Mouse (Mus musculus) CH12.LX (cell line): ENCODE measurements around the gene Klrb1b. TPM values are rescaled to one million over a fixed set of nuclear protein-coding genes. Genes with fewer than 3 reads are reported as not detected.

Experiments
- DNase-seq: peaks from one replicate; pipeline ENCODE4 v3.0.0-alpha.2; 2013; ENCODE audit errors: extremely low read depth
- H3K27ac ChIP-seq: 2 replicates; pipeline ENCODE4 v1.5.1; 2012; ENCODE audit warnings: low read depth, mild to moderate bottlenecking, control low read depth, moderate library complexity; ENCODE audit not compliant: insufficient read depth
- H3K27me3 ChIP-seq: replicated peaks from 2 replicates; pipeline ENCODE3; 2012; ENCODE audit warnings: inconsistent platforms
- H3K36me3 ChIP-seq, 2 experiments: replicated peaks in 1 of 2; 2 replicates each; pipeline versions ENCODE3 to v1.6.1; 2012; ENCODE audit warnings: inconsistent platforms in 1 of 2, low read length in 1 of 2, mild to moderate bottlenecking in 1 of 2, mixed read lengths in 1 of 2, moderate library complexity in 1 of 2; ENCODE audit not compliant: control insufficient read depth in 1 of 2, insufficient read depth in 1 of 2
- H3K4me1 ChIP-seq, 2 experiments: 2 replicates each; pipeline ENCODE4 v1.6.1; 2012; ENCODE audit warnings: inconsistent platforms in 1 of 2, moderate library complexity in 1 of 2; ENCODE audit not compliant: insufficient read depth in 2 of 2, control insufficient read depth in 1 of 2
- H3K4me2 ChIP-seq: 2 replicates; pipeline ENCODE4 v1.6.1; 2012; ENCODE audit warnings: low read depth, mild to moderate bottlenecking, control low read depth; ENCODE audit not compliant: poor library complexity, insufficient read depth, severe bottlenecking
- H3K4me3 ChIP-seq, 3 experiments: fragments of 150-350 bp in 1 of 3; sonication (generic) in 1 of 3; replicated peaks in 1 of 3; 2 replicates each; pipeline versions ENCODE3 to v1.5.1; 2011 to 2012; ENCODE audit warnings: low read depth in 2 of 3, low read length in 2 of 3, mild to moderate bottlenecking in 2 of 3, moderate library complexity in 2 of 3, control low read depth in 1 of 3, improper control_type of control experiment in 1 of 3, inconsistent platforms in 1 of 3, mixed read lengths in 1 of 3; ENCODE audit not compliant: poor library complexity in 1 of 3
- H3K79me2 ChIP-seq: replicated peaks from 2 replicates; pipeline ENCODE4 v1.6.1; 2012; ENCODE audit warnings: mild to moderate bottlenecking, moderate library complexity; ENCODE audit not compliant: control insufficient read depth, poor library complexity, insufficient read depth, severe bottlenecking; ENCODE audit errors: extremely low read depth
- H3K9ac ChIP-seq: 2 replicates; pipeline ENCODE4 v1.6.1; 2012; ENCODE audit warnings: low read depth, mild to moderate bottlenecking, control low read depth, moderate library complexity; ENCODE audit not compliant: insufficient read depth
- H3K9me3 ChIP-seq: replicated peaks from 2 replicates; pipeline ENCODE3; 2012; ENCODE audit warnings: low read length, inconsistent platforms, mixed read lengths
- CHD1 ChIP-seq: IDR thresholded peaks from 2 replicates; pipeline ENCODE4 v1.6.1; 2012; ENCODE audit warnings: low read depth, low read length, improper control_type of control experiment, inconsistent platforms
- CHD2 ChIP-seq: IDR thresholded peaks from 2 replicates; pipeline ENCODE4 v1.6.1; 2011; ENCODE audit warnings: low read length, improper control_type of control experiment
- CTCF ChIP-seq, 2 experiments: IDR thresholded peaks in 1 of 2; conservative IDR thresholded peaks in 1 of 2; 2 replicates each; pipeline ENCODE4 v1.5.1; 2011 to 2012; ENCODE audit warnings: low read depth in 2 of 2, low read length in 2 of 2, improper control_type of control experiment in 1 of 2, inconsistent platforms in 1 of 2, mild to moderate bottlenecking in 1 of 2, moderate library complexity in 1 of 2
- ETS1 ChIP-seq: conservative IDR thresholded peaks from 2 replicates; pipeline ENCODE4 v1.6.1; 2012; ENCODE audit warnings: low read depth, mild to moderate bottlenecking, inconsistent platforms, low read length, improper control_type of control experiment, moderate library complexity
- HCFC1 ChIP-seq: IDR thresholded peaks from 2 replicates; pipeline ENCODE4 v1.6.1; 2012; ENCODE audit warnings: low read depth, mild to moderate bottlenecking, inconsistent platforms, low read length, improper control_type of control experiment
- IRF4 ChIP-seq: IDR thresholded peaks from 2 replicates; pipeline ENCODE4 v1.6.1; 2014; ENCODE audit warnings: low read depth, mild to moderate bottlenecking, inconsistent platforms, low read length, improper control_type of control experiment
- JUND ChIP-seq: conservative IDR thresholded peaks from 2 replicates; pipeline ENCODE4 v1.6.1; 2011; ENCODE audit warnings: low read depth, low read length, improper control_type of control experiment
- MAFK ChIP-seq: IDR thresholded peaks from 2 replicates; pipeline ENCODE4 v1.6.1; 2011; ENCODE audit warnings: low read length, improper control_type of control experiment; ENCODE audit not compliant: insufficient replicate concordance
- MAZ ChIP-seq: IDR thresholded peaks from 2 replicates; pipeline ENCODE4 v1.6.1; 2012; ENCODE audit warnings: low read depth, mild to moderate bottlenecking, inconsistent platforms, low read length, improper control_type of control experiment, moderate library complexity
- MEF2A ChIP-seq: IDR thresholded peaks from 2 replicates; pipeline ENCODE4 v1.6.1; 2014; ENCODE audit warnings: low read depth, mild to moderate bottlenecking, inconsistent platforms, low read length, improper control_type of control experiment, borderline replicate concordance
- MYC ChIP-seq: IDR thresholded peaks from 2 replicates; pipeline ENCODE4 v1.6.1; 2011; ENCODE audit warnings: low read depth, mild to moderate bottlenecking, improper control_type of control experiment, low read length
- NELFE ChIP-seq: IDR thresholded peaks from 2 replicates; pipeline ENCODE4 v1.6.1; 2011; ENCODE audit warnings: low read depth, low read length, improper control_type of control experiment
- PAX5 ChIP-seq: IDR thresholded peaks from 2 replicates; pipeline ENCODE4 v1.6.1; 2012; ENCODE audit warnings: low read length, inconsistent platforms, mixed read lengths
- POLR2A ChIP-seq: IDR thresholded peaks from 2 replicates; pipeline ENCODE4 v1.6.1; 2011; ENCODE audit warnings: low read depth, mild to moderate bottlenecking, improper control_type of control experiment, low read length
- RAD21 ChIP-seq: IDR thresholded peaks from 2 replicates; pipeline ENCODE4 v1.6.1; 2011; ENCODE audit warnings: low read depth, mild to moderate bottlenecking, low read length, improper control_type of control experiment, moderate library complexity
- RCOR1 ChIP-seq: conservative IDR thresholded peaks from 2 replicates; pipeline ENCODE4 v1.6.1; 2012; ENCODE audit warnings: low read depth, mild to moderate bottlenecking, inconsistent platforms, low read length, improper control_type of control experiment
- SMC3 ChIP-seq: IDR thresholded peaks from 2 replicates; pipeline ENCODE4 v1.6.1; 2011; ENCODE audit warnings: low read depth, low read length, improper control_type of control experiment
- UBTF ChIP-seq: IDR thresholded peaks from 2 replicates; pipeline ENCODE4 v1.6.1; 2012; ENCODE audit warnings: low read depth, mild to moderate bottlenecking, inconsistent platforms, low read length, improper control_type of control experiment, moderate library complexity
- USF2 ChIP-seq: conservative IDR thresholded peaks from 2 replicates; pipeline ENCODE4 v1.6.1; 2011; ENCODE audit warnings: low read depth, low read length, improper control_type of control experiment
- ZKSCAN1 ChIP-seq: IDR thresholded peaks from 2 replicates; pipeline ENCODE4 v1.6.1; 2012; ENCODE audit warnings: low read depth, inconsistent platforms, low read length, improper control_type of control experiment, borderline replicate concordance
- ZMIZ1 ChIP-seq: IDR thresholded peaks from 2 replicates; pipeline ENCODE4 v1.6.1; 2012; ENCODE audit warnings: low read depth, mild to moderate bottlenecking, inconsistent platforms, low read length, improper control_type of control experiment
- ZNF384 ChIP-seq: IDR thresholded peaks from 2 replicates; pipeline ENCODE4 v1.6.1; 2012; ENCODE audit warnings: low read depth, low read length, improper control_type of control experiment, inconsistent platforms
- dilution Hi-C: fragments of 300-500 bp; cut with MboI; formaldehyde crosslinking; loops from 2 replicates; pipeline ENCODE4 v1.14.3; 2020; ENCODE audit warnings: low sequenced_read_pairs; ENCODE audit not compliant: extremely low pct_unique_long_range_greater_than_20kb, extremely low pct_ligation_motif_present
- in situ Hi-C: fragments of 300-500 bp; cut with MboI; formaldehyde crosslinking; loops from 3 replicates; pipeline ENCODE4 v1.14.3; 2019; ENCODE audit warnings: low sequenced_read_pairs, low pct_ligation_motif_present, low pct_unique_long_range_greater_than_20kb, mixed read lengths
- polyA plus RNA-seq: library from polyadenylated mRNA; unstranded; fragments of >175 nt; gene quantifications from 2 replicates; pipeline ENCODE4 v1.2.1, GENCODE M21; 2012; ENCODE audit warnings: low read depth; ENCODE audit not compliant: insufficient read length
- total RNA-seq, 2 experiments: library from RNA; depleted of rRNA; stranded (reverse); fragments of 300-350 nt in 1 of 2; fragments of >200 nt in 1 of 2; gene quantifications; 2 replicates each; pipeline ENCODE4 v1.2.3; 2012 to 2014

Gene Klrb1b
- total and polyA plus RNA-seq, 3 experiments, result not detected

GRCm38 (mm10) chr6:128836191-128836954, 10.2 kb upstream of the Klrb1b start (continued):
- TF ChIP-seq HCFC1 (no peak), NELFE (no peak), POLR2A (no peak), CTCF (conservative IDR thresholded peaks at IDR 0.05 in 1 of 2, IDR thresholded peaks at IDR 0.05 in 1 of 2; ENCODE audit: low read depth in 2 of 2, low read length in 2 of 2) (no peak), ZMIZ1 (no peak), MEF2A (no peak), IRF4 (no peak), CHD2 (no peak), JUND (no peak), UBTF (no peak)

GRCm38 (mm10) chr6:128835571-128835970, 9.4 kb upstream of the Klrb1b start:
- peak overlapping the region; percentile 29; the same call in 1 of the 2 replicates for H3K9ac ChIP-seq
- in situ Hi-C loops, result loop anchor here (25.0 kb wide), 1 partner anchor 527 kb away; no protein-coding TSS in a partner anchor
- no peaks in the 10 kb centered on the region for H3K36me3 ChIP-seq
- DNase-seq, result no peak
- H3K4me2 ChIP-seq, result peak overlapping the region; percentile 74
- TF ChIP-seq ZKSCAN1, result no peak
- TF ChIP-seq MAFK, result peak; percentile 89
- H3K27me3 ChIP-seq, result no peaks in the 10 kb centered on the region
- H3K4me1 ChIP-seq, result peaks cover 4 to 35% of the 10 kb centered on the region in 2 experiments; a peak in 3 of 4 replicates
- no peaks in the 10 kb centered on the region for H3K79me2 ChIP-seq
- dilution Hi-C loops, result no loop called here
- H3K9me3 ChIP-seq, result no peaks in the 10 kb centered on the region
- H3K4me3 ChIP-seq, result peak overlapping the region in 1 of 3 experiments; percentile 91
- no peak overlapping the region for H3K27ac ChIP-seq

GRCm38 (mm10) chr6:128833046-128833445, 6.9 kb upstream of the Klrb1b start:
- Histone ChIP-seq H3K9ac (no peak overlapping the region), H3K4me2 (no peak overlapping the region), H3K4me3 (no peak overlapping the region), H3K79me2 (no peaks in the 10 kb centered on the region), H3K36me3 (no peaks in the 10 kb centered on the region), H3K9me3 (no peaks in the 10 kb centered on the region), H3K27ac (no peak overlapping the region), H3K27me3 (no peaks in the 10 kb centered on the region), H3K4me1 (peaks cover 7 to 31% of the 10 kb centered on the region in 2 experiments)
- DNase-seq, result no peak
- in situ Hi-C loops, result loop anchor here (25.0 kb wide), 1 partner anchor 529 kb away; no protein-coding TSS in a partner anchor
- no peak for TF ChIP-seq PAX5
- TF ChIP-seq UBTF, result no peak
- no peak for TF ChIP-seq USF2
- no peak for TF ChIP-seq RCOR1
- no peak for TF ChIP-seq RAD21
- TF ChIP-seq IRF4, result no peak
- TF ChIP-seq ZNF384, result no peak
- TF ChIP-seq ETS1, result no peak
- no peak for TF ChIP-seq CHD1
- TF ChIP-seq MYC, result no peak
- no peak for TF ChIP-seq SMC3
- TF ChIP-seq HCFC1, result no peak
- no peak for TF ChIP-seq MAZ
- TF ChIP-seq JUND, result no peak
- dilution Hi-C loops, result no loop called here
